Mouse (Mus musculus) heart, postnatal 25 days (tissue): Measurements from ENCODE around the gene Mbnl2. TPM values are rescaled to one million over a fixed set of nuclear protein-coding genes. Genes with fewer than 3 reads are reported as not detected.
"Not testable (repeated sequence)": the region's sequence is repeated elsewhere in the genome, so short reads cannot be mapped to it uniquely, and the experiment has no call there.

Source experiments
- DNase-seq: peaks from one replicate; pipeline ENCODE4 v3.0.0; 2022; ENCODE audit warnings: low spot score
- intact Hi-C: fragments of 180-260 bp; cut with DNase I; formaldehyde crosslinking; loops from one replicate; pipeline ENCODE4 v1.15.1; 2025
- total RNA-seq, 2 experiments: library from RNA; stranded (reverse); gene quantifications; 2 replicates each; pipeline ENCODE4 v1.2.3; 2021

Mbnl2 gene
- total RNA-seq, 2 experiments from 2014 or later = 234 to 252 TPM

DNA sequence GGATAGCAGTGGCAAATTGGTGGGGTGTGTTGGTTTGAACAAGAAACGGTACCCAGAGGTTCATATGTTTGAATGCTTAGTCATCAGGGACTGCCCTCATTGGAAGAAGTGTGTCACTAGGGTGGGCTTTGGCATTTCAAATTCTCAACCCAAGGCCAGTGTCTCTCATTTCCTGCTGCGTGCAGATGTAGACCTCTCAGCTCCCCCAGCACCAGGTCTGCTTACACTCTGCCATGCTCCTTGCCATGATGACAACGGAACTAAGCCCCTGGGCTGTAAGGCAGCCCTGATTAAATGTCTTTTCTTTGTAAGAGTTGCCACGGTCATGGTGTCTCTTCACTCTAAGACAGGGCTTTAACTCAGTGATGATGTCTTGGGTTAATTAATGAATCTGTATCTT lies 69.2 kb downstream of the Mbnl2 start:
- no peak for DNase-seq
- intact Hi-C loops = no loop called here

DNA sequence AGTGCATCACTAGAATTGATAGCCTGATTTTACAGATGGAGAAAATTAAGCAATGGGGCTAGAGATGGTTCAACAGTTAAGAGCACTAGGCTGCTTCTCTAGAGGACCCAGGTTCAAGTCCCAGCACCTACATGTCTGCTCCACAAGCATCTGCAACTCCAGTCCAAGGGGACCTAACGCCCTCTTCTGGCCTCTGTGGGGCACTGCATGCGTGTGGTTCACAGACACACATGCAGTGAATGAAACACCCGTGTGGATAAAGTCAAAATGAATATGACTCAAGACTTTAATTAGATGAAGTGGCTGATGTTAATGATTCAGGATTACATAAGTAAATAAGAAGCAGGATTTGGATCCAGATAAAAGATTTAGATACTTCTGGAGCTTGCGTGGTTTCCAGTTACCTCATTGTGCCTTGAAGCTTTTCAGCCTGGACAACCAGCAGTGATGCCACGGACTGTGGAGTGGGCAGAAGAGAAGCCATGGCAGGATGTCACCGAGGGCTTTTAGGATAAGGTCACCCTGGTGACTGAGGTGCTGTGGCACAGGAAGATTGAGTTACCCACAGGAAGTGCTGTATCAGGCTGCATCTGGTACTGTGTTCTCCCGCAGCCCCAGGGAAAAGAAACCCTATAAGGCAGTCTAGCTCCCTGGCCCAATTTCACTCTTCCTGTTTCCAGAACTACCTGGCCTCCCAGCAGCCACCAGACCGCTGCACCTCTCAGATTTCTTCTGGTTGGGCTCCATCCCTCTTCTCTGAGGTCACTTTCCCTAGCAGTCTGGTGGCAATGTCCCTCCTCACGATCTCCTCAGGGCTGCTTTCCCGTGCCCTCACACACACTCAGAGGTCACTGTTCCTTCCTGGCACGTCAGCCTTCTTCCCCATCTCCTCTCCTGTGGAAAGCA lies 72.2 kb downstream of the Mbnl2 start:
- no peak for DNase-seq
- intact Hi-C loops = no loop called here

DNA sequence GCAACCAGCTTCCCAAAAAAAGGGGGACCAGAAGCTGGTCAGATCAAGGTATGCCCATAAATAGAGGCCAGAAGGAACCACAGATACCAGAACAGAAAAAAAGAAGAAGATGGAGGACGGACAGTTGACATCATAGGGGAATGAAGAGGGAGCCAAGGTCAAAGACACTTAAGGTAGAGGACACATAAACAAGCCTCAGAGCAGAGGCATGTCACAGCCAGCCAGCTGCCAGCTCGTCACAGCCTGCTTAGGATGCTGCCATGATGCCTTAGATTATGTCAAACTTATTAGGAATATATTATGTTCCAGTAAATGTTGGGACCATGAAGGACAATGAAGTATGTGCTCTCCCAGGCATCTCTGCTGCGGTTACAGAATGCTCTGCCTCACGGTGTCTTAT lies 73.9 kb downstream of the Mbnl2 start:
- intact Hi-C loops = no loop called here
- DNase-seq = no peak

DNA sequence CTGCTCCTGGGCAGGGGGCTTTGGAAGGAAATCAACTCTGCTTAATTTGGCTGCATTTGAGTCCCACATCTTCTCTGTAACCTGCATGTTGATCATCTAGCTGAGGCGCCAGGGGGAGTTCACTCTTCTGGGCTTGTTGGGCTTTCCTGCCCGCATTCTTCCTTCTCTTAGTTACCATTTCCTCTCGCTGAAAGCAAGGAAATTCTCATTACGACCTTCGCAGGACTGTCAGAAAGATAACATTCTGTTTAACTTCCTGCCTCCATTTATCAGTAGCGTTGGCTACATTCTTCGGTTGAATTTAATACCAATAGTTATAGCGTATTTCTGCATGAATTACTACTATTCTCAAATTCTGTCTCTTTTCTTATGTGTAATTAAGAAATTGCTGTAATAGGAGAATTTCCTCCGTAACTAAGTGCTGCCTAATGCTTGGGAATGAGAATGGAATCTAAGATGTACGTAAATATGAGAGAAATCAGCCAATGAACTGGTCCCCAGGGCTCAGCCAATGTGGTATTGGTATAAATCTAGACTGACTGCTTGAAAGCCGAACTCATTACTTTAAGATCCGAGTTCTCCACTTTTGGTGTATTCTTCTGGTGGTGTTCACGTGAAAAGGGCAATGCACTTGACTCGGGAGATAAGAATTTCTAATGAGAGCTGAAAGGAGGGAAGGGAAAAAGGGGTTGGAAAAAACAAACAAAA lies 76.8 kb downstream of the Mbnl2 start:
- intact Hi-C loops = loop anchor here (5.0 kb wide), 1 partner anchor 75 kb away; the partner anchor contains the start of gene Mbnl2
- DNase-seq = no peak

DNA sequence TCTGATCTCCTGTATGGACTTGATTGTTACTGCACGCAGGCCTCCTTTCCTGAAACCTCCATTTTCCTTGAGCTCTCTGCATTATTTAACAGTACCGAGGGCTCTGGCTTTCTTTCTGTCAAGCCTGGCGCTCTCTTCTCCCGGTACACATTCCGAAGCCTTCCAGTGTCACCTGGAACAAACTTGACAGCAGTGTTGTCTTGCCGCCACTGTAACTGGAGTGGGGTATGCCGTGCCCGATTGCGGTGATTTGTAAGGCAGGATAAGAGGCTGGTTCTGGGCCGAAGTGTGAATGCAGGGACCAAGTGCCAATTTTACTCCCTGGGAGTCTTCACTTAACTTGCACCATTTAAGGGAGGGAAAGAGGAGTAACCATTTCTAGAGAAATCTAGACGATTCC lies 77.7 kb downstream of the Mbnl2 start:
- intact Hi-C loops = loop anchor here (5.0 kb wide), 1 partner anchor 76 kb away; the partner anchor contains the start of gene Mbnl2
- DNase-seq = no peak

GRCm38 (mm10) chr14:120354595-120354994 lies 79.1 kb downstream of the Mbnl2 start:
- intact Hi-C loops = loop anchor here (5.0 kb wide), 1 partner anchor 77 kb away; the partner anchor contains the start of gene Mbnl2
- DNase-seq = no peak

GRCm38 (mm10) chr14:120355040-120355741 lies 79.7 kb downstream of the Mbnl2 start:
- intact Hi-C loops = no loop called here
- DNase-seq = no peak

DNA sequence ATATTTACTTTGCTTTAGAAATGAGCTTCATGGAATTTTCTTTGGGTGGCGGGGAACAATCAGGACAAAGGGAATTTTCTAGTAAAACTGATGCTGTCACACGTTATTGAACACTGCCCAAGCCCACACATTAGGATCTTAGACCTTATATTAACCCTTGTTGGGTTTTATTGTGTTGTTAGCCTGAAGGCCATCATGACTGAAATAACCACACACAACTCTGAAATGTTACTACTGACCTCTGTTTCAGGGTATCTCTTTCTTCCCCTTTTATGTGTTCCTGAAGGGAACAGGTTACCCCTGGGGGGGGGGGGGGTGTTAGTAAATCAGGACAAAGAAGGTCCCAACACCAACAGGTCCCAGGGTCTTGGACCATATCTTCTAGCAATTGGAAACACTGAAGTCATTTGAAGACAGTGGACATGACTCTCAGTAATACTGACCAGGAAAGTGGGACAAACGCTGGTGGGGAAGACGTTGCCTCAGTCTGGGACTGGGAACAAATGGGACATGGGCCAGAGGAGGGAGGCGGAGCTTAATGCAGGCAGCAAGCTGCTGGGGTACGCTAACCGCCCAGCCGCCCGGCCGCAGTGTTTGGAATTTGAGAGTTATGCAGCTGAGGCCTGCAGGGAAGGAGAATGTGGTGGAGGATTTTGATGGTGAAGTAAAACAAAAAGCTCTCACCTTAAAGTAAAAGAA lies 80.4 kb downstream of the Mbnl2 start:
- intact Hi-C loops = no loop called here
- no peak for DNase-seq

DNA sequence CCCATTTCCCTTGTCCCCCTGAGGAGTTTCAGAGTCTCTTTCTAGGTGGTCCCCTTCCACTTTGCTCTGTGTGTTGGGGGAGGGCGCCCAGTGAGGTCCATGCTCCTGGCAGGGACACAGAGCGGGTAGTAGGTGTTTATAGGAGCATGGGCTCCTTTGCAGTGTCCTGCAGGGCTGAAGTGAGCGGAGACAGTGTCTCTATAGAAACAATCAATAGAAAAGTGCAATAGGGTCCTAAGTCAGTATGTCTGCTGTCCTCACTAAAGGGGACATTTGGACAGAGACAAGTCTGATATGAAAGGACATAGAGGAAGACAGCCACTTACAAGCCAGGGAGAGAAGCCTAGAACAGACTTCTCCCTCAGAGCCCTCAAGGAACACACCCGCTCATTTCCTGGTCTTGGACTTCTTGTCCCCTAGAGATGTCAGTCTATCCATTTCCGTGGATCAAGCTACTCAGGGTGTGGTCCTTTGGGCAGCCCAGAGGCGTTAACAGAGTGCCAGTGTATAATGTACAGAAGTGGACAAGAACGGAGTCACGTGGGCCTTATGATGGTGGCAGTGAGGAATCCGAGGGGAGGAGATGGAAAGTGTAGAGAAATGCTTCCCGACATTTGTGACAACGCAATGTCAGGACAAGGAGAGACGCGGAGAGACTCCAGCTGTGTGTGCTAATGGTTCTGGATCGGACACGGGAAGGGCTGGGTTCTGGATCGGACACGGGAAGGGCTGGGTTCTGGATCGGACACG lies 82.0 kb downstream of the Mbnl2 start:
- intact Hi-C loops = no loop called here
- no peak for DNase-seq

- intact Hi-C loops, DNase-seq: not testable (repeated sequence)
Observed at GRCm38 (mm10) chr14:120359608-120360007, 84.1 kb downstream of the Mbnl2 start.

- no peak for DNase-seq
- intact Hi-C loops = no loop called here
Observed at GRCm38 (mm10) chr14:120361121-120361520, 85.7 kb downstream of the Mbnl2 start.

DNA sequence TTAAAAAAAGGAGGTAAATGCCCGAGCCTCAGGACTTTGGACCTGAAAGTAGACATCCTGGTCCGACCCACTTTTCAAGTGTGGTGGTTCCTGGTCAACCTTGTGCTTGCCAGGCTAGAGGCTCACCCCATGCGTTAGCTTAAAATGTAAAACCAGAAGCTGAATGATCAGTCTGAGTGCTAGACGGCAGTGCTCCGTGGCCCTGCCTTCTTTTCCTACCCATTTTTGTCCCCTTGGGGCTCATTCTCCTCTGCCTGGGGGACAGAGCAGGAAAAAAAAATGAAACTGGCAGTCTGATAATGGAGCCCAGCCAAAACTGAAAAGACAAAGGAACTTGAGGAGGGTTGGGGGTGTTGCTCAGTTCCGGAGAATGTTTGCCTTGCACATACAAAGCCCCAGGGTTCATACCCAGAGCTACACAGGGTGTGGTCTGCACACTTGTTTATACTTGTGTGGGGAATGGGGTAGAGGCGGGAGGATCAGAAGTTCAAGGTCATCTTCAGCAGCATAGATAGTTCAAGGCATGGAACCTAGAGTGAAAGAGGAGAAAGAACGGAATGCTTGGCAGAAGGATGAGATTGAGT lies 87.0 kb downstream of the Mbnl2 start:
- intact Hi-C loops = no loop called here
- DNase-seq = no peak

GRCm38 (mm10) chr14:120363090-120363818 lies 87.8 kb downstream of the Mbnl2 start:
- intact Hi-C loops = no loop called here
- no peak for DNase-seq

DNA sequence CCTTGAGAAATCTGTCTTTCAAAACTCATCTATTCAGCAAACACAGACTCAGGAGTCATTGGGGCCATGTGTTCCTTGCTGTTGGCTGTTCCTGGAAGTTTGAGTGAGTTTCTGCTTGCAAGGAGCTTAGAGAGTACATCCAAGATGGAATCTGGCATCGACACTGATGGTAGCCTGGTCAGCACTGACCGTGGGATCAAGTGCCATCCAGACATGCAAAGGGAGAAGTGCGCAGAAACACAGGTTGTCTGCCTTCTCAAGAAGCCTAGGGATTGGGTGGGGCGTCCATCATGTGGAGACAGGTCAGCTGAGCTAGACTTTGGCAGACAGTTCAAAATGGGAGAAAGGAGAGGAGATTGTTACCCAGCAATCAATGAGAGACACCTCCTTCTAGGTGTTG lies 89.6 kb downstream of the Mbnl2 start:
- intact Hi-C loops = loop anchor here (5.0 kb wide), 1 partner anchor 78 kb away; no protein-coding TSS in a partner anchor
- no peak for DNase-seq

GRCm38 (mm10) chr14:120366962-120367361 lies 91.5 kb downstream of the Mbnl2 start:
- no peak for DNase-seq
- intact Hi-C loops = loop anchor here (5.0 kb wide), 1 partner anchor 80 kb away; no protein-coding TSS in a partner anchor

DNA sequence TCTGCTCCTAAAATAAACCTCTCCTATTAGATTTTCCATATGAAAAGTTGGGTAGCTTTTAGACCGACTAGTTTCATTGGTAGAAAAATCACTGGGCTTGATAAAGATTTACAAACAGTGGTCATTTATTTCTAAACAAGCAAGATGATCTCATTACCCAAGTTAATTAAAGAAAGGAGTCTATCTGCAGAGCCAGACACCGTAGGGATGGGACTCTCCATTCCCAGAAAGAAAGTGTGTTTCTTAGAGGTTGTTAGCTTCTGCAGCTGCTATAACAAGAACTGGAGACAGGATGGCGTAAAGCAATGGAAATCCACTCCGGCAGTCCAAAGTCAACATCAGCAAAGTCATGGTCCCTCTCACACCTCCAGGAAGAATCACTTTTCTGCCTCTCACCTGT lies 92.1 kb downstream of the Mbnl2 start:
- intact Hi-C loops = loop anchor here (5.0 kb wide), 1 partner anchor 80 kb away; no protein-coding TSS in a partner anchor

GRCm38 (mm10) chr14:120368456-120368855 lies 93.0 kb downstream of the Mbnl2 start:
- no peak for DNase-seq
- intact Hi-C loops = loop anchor here (5.0 kb wide), 1 partner anchor 81 kb away; no protein-coding TSS in a partner anchor

More for the DNA sequence above, 92.1 kb downstream of the Mbnl2 start:
- DNase-seq = no peak

GRCm38 (mm10) chr14:120368914-120369391 lies 93.5 kb downstream of the Mbnl2 start:
- no peak for DNase-seq
- intact Hi-C loops = loop anchor here (5.0 kb wide), 1 partner anchor 82 kb away; no protein-coding TSS in a partner anchor
